Mouse (Mus musculus): ENCODE data around the gene Hpgd.

DNA sequence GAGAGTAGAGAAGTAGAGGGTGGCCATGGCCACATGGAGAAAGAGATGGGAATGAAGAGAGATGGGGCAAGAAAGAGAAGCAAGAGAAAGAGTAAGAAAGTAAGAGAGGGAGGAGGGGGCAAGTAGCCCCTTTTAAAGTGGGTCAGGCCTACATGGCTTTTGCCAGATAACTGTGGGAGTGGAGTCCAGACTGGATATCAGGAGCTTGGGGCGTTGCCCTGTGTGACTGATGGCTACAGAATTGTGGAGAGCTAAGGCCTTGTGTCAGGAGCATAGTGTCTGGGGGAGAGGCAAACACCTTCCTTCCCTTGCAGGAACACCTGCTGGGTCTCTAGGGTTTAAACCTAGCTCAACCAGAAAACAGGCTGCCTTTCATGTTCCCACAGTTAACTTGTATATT lies 10.4 kb upstream of the Hpgd start:
- TF ChIP-seq POLR2A (IDR thresholded peaks at IDR 0.05; ENCODE audit: extremely low read depth, insufficient read depth, low read length): no peak
- TF ChIP-seq CTCF (IDR thresholded peaks at IDR 0.05; ENCODE audit: low read depth, low read length): no peak

All from liver, adult 2 months (tissue).